Mouse (Mus musculus): Measurements from ENCODE around the gene Man1a. TPM values are rescaled to one million over a fixed set of nuclear protein-coding genes. Genes with fewer than 3 reads are reported as not detected.

The Man1a gene
- polyA plus RNA-seq, 1 experiment: 4.1 TPM

- H3K27me3 ChIP-seq (ENCODE audit: control insufficient read depth): no peaks in the 10 kb centered on the region
- peaks cover 79% of the 10 kb centered on the region for H3K4me1 ChIP-seq (ENCODE audit: control insufficient read depth)
- no peak overlapping the region for H3K4me3 ChIP-seq (replicated peaks)
- TF ChIP-seq TAL1 (IDR thresholded peaks at IDR 0.05; ENCODE audit: low read length): no peak
- no peak for TF ChIP-seq GATA1 (IDR thresholded peaks at IDR 0.05; ENCODE audit: low read length)
- no peaks in the 10 kb centered on the region for H3K9me3 ChIP-seq (ENCODE audit: control insufficient read depth, low read length)
- H3K36me3 ChIP-seq (ENCODE audit: control insufficient read depth): peaks cover 55% of the 10 kb centered on the region
Observed at GRCm38 (mm10) chr10:54035586-54035985, 40.8 kb downstream of the Man1a start.

- H3K9me3 ChIP-seq (ENCODE audit: control insufficient read depth, low read length): no peaks in the 10 kb centered on the region
- no peak for TF ChIP-seq TAL1 (IDR thresholded peaks at IDR 0.05; ENCODE audit: low read length)
- no peak for TF ChIP-seq GATA1 (IDR thresholded peaks at IDR 0.05; ENCODE audit: low read length)
- H3K27me3 ChIP-seq (ENCODE audit: control insufficient read depth): no peaks in the 10 kb centered on the region
- H3K36me3 ChIP-seq (ENCODE audit: control insufficient read depth): peaks cover 56% of the 10 kb centered on the region
- H3K4me3 ChIP-seq (replicated peaks): no peak overlapping the region
- H3K4me1 ChIP-seq (ENCODE audit: control insufficient read depth): peaks cover 78% of the 10 kb centered on the region
Observed at GRCm38 (mm10) chr10:54034779-54035178, 41.6 kb downstream of the Man1a start.

GRCm38 (mm10) chr10:54032316-54033092 is 43.9 kb downstream of the Man1a start:
- H3K27me3 ChIP-seq (ENCODE audit: control insufficient read depth): no peaks in the 10 kb centered on the region
- H3K4me1 ChIP-seq (ENCODE audit: control insufficient read depth): peaks cover 71% of the 10 kb centered on the region
- H3K36me3 ChIP-seq (ENCODE audit: control insufficient read depth): peaks cover 61% of the 10 kb centered on the region
- H3K9me3 ChIP-seq (ENCODE audit: control insufficient read depth, low read length): peaks cover 4% of the 10 kb centered on the region
- TF ChIP-seq GATA1 (IDR thresholded peaks at IDR 0.05; ENCODE audit: low read length) (no peak), TAL1 (IDR thresholded peaks at IDR 0.05; ENCODE audit: low read length) (no peak)
- H3K4me3 ChIP-seq (replicated peaks): no peak overlapping the region

- no peak for TF ChIP-seq GATA1 (IDR thresholded peaks at IDR 0.05; ENCODE audit: low read length)
- TF ChIP-seq TAL1 (IDR thresholded peaks at IDR 0.05; ENCODE audit: low read length): no peak
- Histone ChIP-seq H3K9me3 (ENCODE audit: control insufficient read depth, low read length) (peaks cover 4% of the 10 kb centered on the region), H3K27me3 (ENCODE audit: control insufficient read depth) (no peaks in the 10 kb centered on the region), H3K36me3 (ENCODE audit: control insufficient read depth) (peaks cover 64% of the 10 kb centered on the region), H3K4me3 (replicated peaks) (no peak overlapping the region), H3K4me1 (ENCODE audit: control insufficient read depth) (peaks cover 51% of the 10 kb centered on the region)
Observed at GRCm38 (mm10) chr10:54028866-54029265, 47.5 kb downstream of the Man1a start.

GRCm38 (mm10) chr10:54026738-54027427 is 49.5 kb downstream of the Man1a start:
- no peak overlapping the region for H3K4me3 ChIP-seq (replicated peaks)
- TF ChIP-seq GATA1 (IDR thresholded peaks at IDR 0.05; ENCODE audit: low read length) (no peak), TAL1 (IDR thresholded peaks at IDR 0.05; ENCODE audit: low read length) (no peak)

GRCm38 (mm10) chr10:54026101-54026500 is 50.3 kb downstream of the Man1a start:
- Histone ChIP-seq H3K9me3 (ENCODE audit: control insufficient read depth, low read length) (peaks cover 4% of the 10 kb centered on the region), H3K36me3 (ENCODE audit: control insufficient read depth) (peaks cover 81% of the 10 kb centered on the region), H3K27me3 (ENCODE audit: control insufficient read depth) (no peaks in the 10 kb centered on the region), H3K4me3 (replicated peaks) (no peak overlapping the region), H3K4me1 (ENCODE audit: control insufficient read depth) (peaks cover 37% of the 10 kb centered on the region)
- TF ChIP-seq TAL1 (IDR thresholded peaks at IDR 0.05; ENCODE audit: low read length) (no peak), GATA1 (IDR thresholded peaks at IDR 0.05; ENCODE audit: low read length) (no peak)

More at GRCm38 (mm10) chr10:54026738-54027427, 49.5 kb downstream of the Man1a start:
- H3K36me3 ChIP-seq (ENCODE audit: control insufficient read depth): peaks cover 74% of the 10 kb centered on the region
- H3K27me3 ChIP-seq (ENCODE audit: control insufficient read depth): no peaks in the 10 kb centered on the region
- peaks cover 41% of the 10 kb centered on the region for H3K4me1 ChIP-seq (ENCODE audit: control insufficient read depth)
- peaks cover 4% of the 10 kb centered on the region for H3K9me3 ChIP-seq (ENCODE audit: control insufficient read depth, low read length)

- Histone ChIP-seq H3K36me3 (ENCODE audit: control insufficient read depth) (peaks cover 73% of the 10 kb centered on the region), H3K9me3 (ENCODE audit: control insufficient read depth, low read length) (no peaks in the 10 kb centered on the region), H3K4me1 (ENCODE audit: control insufficient read depth) (peaks cover 1% of the 10 kb centered on the region; the same call in 1 of the 2 replicates), H3K4me3 (replicated peaks) (no peak overlapping the region), H3K27me3 (ENCODE audit: control insufficient read depth) (no peaks in the 10 kb centered on the region)
- TF ChIP-seq GATA1 (IDR thresholded peaks at IDR 0.05; ENCODE audit: low read length): no peak
Observed at GRCm38 (mm10) chr10:54017904-54018454, 58.4 kb downstream of the Man1a start.

- peaks cover 61% of the 10 kb centered on the region for H3K36me3 ChIP-seq (ENCODE audit: control insufficient read depth)
- no peaks in the 10 kb centered on the region for H3K27me3 ChIP-seq (ENCODE audit: control insufficient read depth)
- peaks cover 1% of the 10 kb centered on the region; the same call in 1 of the 2 replicates for H3K4me1 ChIP-seq (ENCODE audit: control insufficient read depth)
- no peaks in the 10 kb centered on the region for H3K9me3 ChIP-seq (ENCODE audit: control insufficient read depth, low read length)
- TF ChIP-seq TAL1 (IDR thresholded peaks at IDR 0.05; ENCODE audit: low read length): no peak
- no peak for TF ChIP-seq GATA1 (IDR thresholded peaks at IDR 0.05; ENCODE audit: low read length)
- H3K4me3 ChIP-seq (replicated peaks): no peak overlapping the region
Observed at GRCm38 (mm10) chr10:54014116-54014758, 62.2 kb downstream of the Man1a start.

Data from erythroblast, embryonic 14.5 days (primary cell).